Mouse (Mus musculus): Measurements from ENCODE around the gene Mex3a.

Gene Mex3a

DNA sequence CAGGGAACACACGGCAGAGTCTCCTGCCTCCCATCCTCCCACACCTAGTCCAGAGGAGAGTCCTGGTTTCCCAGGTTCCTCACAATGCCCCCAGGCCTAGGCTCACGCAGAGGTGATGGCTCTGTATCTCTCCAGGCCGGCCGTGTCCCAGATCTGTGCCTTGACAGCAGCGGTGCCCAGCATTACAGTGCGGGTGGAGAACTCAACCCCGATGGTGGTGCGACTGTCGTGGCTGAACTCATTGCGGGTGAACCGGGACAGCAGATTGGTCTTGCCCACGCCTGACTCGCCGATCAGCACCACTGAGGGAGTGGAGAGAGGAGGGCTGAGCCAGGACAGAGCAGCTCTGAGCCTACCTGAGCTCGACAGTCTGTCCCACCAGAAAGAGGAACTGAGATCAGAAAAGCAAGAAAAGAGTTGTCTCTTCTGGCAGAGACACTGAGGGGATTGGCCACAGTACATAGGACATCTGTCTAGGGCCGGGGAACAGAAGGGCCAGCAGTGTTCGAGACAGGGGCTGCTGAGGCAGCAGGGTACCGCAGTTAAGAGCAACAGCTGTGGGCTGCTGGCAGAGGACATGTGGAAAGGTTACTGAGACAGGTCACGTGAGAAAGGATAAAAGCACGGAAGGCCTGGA lies 12.9 kb downstream of the Mex3a start:
- DNase-seq (ENCODE audit: low read depth), result no peak

DNA sequence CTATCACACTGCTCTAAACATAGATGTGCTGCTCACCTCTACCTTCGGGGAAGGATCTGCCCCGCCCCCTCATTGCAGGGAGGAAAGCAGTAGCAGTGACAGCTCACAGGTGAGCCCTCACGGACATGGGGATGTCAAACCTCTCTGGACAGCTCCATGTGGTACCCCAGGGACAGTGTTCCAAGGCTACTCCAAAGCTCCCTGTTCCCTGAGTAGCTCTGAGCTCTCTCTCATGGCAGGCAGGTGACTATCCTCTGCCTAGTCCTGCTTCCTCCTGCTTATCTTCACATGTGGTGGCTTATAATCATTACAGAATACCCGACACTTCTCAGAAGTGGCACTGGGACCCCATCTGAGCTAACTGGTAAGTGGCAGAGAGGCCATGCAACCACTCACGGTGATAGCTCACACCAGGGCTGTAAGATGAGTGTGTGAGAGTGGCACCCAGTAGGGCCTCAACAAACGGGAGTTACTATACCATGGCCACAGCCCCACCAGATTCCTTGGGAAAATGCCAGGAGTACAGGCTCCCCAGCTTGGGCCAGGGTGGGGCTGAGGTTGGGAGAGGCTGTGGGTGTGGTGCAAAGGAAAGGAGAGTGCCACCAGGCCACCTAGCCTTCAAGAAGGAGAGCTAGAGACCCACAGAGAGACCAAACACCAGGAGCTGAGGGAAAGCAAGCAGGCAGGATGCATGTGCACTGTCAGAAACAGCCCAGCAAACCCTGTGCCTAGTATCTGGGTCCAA lies 14.7 kb downstream of the Mex3a start:
- no peak for DNase-seq (ENCODE audit: low read depth)

DNA sequence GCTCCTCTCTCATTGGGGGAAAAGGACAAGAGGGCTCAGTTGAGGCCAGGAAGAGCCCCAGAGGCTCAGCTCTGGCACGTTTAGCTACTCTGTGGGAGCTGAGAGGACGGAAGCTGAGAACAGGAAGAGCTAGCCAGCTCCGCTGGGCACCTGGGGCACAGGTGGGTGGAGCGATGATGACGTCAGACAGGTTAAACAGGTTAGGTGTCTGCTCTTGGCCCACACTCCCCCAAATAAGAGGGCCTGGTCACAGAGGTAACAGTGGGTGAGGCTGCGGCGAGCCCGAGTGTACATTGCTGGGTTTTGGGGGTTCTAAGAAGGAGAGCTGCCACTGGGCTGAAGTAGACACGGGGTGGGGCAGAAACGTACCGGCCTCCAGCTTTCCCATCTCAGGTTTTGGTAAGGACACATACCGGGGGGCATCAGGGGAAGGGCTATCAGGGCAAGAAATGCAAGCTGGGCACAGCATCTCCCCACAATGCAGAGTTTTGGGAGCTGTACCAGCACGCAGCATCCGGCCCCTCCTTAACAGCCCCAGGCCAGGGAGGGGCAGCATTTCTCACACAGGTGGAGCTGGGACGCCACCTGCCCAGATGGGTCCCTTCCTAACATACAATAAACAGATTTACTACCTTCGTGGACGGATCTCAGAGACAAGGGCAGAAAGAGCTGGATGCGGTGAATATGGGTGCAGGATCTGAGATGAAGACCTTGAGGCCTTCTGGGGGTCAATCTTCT lies 16.2 kb downstream of the Mex3a start, which contains the start of gene Rab25:
Rab25 (minus strand) TSS at position 121 of the 738 bp plus-strand sequence.
- no peak for DNase-seq (ENCODE audit: low read depth)

DNA sequence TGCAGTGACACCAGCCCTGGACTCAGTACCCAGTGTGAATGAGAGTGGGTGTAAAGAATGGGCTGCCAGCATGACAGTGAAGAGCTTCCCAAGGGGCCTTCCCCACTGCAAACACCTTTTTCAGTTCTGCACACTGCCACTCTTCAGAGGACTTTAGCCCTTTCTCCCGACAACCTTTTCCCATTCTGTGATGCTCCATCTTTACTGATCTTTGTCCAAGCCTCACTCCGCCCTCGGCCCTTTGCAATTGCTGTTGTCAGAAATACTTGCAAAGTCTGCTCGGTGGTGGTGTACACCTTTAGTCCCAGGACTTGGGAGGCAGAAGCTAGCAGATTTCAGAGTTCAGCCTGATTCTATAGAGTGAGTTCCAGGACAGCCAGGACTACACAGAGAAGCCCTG lies 19.4 kb downstream of the Mex3a start:
- no peak for DNase-seq (ENCODE audit: low read depth)

DNA sequence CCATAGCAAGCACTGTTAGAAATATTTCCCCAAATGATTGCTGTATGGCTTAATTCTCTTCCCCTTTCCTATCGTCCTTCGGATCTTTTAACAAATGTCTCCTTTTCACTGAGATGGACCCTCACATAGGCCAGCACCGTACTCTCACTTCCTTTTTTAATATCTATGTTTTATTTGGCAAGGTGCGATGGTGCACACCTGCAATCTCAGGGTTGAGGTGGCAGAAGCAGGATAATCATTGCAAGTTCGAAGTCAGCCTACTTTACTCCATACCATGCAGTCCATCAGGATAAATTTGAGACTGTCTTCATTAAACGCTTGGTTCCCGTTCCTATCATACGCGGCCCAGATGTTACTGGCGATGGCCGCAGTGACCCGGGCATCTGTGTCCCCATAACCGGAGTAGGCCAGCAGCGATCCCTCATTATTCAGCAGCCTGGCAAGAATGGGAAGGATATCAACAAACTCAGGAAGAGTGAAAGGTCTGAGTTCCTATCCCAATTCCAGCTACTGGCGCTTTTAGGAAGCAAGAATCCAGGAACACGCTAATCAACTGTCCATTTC lies 20.0 kb downstream of the Mex3a start:
- no peak for DNase-seq (ENCODE audit: low read depth)

DNA sequence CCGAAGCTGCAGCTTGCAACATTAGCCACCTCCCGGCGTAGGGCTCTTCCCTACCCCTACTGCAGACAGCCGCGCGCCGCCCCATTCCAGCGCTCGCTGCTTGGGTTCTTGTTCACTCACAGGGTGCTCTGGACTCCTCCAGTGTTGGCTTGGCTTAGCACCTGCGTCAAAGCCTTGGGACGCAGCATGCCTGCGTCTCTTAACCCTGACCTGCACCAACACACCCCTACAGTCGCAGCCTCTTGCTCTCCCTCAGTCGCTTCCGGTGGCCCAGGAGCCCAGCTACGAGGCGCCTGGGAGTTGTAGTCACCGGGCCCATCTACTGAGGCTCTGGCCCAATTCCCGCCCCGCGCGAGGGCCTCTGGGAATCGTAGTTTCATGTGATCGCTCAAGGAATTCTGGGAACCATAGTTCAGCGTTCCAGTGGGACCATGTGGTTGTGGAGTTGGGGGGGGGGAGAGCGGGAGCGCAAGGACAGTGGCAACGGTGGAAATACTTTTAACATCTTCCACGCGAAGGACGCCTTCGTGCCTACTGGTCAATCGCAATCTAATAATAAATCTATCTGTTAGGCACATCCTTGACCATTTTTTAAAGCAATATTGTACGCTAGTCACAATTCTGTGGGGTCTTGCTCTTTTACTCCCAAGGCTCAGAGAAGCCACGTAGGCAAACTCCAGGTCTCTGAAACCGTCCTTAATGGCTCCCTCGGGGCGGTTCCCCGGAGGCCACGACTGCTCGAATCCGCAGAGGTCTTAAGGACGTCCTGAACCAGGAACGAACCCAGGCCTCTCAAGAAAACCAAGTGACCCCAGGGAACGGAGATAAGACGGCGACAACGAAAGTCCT lies 20.7 kb downstream of the Mex3a start, which contains the start of gene Lamtor2:
Lamtor2 (minus strand) TSS at position 399 of the 849 bp plus-strand sequence.
- peak; percentile 96 for DNase-seq (ENCODE audit: low read depth)

DNA sequence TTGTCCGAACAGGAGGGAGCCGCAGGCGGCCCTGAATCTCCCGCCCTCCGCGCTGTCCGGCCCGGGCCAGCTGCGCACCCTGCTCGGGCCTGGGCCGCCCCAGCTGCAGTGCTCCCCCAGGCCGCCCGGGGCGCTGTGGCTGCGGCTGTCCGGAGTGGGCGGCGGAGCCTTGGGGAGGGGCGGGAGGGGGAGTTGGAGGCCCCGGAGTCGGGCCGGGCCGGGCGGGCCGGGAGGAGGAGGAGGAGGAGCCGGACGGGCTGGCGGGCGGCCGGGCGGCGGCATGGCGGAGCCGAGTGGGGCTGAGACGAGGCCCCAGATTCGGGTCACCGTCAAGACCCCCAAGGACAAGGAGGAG lies 21.3 kb downstream of the Mex3a start, which contains the start of gene Ubqln4:
Ubqln4 (plus strand) TSS at position 234 of the 355 bp plus-strand sequence.
- no peak for DNase-seq (ENCODE audit: low read depth)

DNA sequence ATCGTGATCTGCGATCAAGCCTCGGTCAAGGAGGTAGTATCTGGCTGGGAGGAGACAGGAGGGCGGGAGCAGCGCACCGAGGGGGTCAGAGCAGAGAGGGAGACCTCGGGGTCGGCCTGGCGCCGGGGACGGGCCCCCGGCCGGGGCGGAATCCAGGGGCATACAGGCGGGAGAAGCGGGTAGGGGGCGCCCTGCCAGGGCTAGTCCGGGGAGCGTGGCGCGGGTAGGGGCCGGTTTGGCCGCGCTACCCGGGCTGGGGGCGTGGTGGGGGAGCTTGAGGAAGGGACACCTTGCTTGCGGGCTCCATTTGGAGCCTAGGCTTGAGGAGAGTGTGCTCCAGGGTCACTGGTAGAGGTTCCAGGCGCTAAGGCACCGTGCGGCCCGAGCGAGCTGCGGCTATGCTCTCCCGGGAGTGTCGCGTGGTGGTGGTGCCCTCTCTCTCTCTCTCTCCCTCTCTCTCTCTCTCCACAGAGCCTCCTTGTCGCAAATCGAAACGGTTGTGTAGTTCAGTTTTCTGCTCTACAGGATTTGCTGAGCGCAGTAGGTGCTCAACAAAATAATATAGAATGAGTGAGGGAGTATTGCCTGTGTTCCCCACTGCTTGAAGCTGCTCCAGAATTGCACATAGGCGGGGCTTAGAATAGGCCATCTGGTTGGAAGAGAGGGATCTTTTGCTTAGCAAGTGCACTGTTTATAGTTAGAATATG lies 21.8 kb downstream of the Mex3a start:
- DNase-seq (ENCODE audit: low read depth), result no peak

DNA sequence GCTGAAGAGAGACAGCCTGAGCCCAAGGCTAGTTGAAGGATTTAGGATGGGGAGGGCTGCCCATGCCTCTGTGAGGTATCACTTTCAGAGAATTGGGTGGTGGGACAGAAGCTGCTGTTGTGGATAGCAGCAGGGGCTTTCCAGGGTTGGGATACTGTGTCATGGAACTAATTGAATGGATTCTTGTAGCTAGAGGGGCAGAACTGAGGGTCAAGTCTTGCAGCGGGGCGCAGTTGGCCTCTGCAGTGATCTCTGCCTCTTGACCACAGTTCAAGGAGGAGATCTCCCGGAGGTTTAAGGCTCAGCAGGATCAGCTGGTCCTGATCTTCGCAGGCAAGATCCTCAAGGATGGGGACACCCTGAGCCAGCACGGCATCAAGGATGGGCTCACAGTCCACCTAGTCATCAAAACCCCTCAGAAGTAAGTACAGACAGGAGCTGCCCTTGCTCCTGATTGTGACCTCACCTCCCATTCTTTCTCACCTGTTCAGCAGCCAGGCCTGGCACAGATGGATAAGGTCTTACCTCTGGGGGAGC lies 22.9 kb downstream of the Mex3a start:
- no peak for DNase-seq (ENCODE audit: low read depth)

DNA sequence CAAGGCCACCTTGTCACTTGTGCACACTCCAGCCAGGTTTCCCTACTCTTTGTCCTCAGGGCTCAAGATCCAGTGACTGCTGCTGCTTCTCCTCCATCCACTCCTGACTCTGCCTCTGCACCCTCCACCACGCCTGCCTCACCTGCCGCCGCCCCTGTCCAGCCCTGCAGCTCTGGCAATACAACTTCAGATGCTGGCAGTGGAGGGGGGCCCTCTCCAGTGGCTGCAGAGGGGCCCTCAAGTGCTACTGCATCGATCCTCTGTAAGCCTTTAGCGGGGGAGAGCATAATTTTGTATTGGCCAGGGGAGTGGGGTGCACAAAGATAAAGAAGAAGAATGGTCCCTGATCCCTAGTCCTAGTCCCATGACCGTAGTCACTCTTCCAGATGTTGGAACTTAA lies 23.5 kb downstream of the Mex3a start:
- DNase-seq (ENCODE audit: low read depth), result no peak

DNA sequence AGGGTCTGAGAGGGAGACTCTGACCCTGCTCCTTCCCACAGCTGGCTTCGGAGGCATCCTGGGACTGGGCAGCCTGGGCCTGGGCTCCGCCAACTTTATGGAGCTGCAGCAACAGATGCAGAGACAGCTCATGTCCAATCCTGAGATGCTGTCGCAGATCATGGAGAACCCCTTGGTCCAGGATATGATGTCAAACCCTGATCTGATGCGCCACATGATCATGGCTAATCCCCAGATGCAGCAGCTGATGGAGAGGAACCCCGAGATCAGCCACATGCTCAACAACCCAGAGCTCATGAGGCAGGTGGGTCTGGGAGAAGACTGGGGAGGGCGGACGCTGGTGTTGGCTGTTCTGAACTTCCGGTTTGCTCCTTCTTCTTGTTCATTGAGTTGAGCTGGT lies 24.4 kb downstream of the Mex3a start:
- no peak for DNase-seq (ENCODE audit: low read depth)

DNA sequence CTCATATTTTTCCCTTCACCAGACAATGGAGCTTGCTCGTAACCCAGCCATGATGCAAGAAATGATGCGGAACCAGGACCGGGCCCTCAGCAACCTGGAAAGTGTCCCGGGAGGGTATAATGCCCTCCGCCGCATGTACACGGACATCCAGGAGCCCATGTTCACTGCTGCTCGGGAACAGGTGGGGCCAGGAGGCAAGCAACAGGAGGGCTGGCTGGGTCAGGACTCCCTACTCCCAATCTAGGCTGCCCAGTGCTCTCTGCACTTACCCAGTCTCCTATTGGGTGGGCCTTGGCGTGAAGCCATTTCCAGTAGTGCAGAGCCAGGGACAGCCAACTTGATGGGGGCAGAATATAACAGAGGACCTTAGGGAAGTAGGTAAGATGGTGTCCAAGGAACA lies 27.4 kb downstream of the Mex3a start:
- DNase-seq (ENCODE audit: low read depth), result no peak

DNA sequence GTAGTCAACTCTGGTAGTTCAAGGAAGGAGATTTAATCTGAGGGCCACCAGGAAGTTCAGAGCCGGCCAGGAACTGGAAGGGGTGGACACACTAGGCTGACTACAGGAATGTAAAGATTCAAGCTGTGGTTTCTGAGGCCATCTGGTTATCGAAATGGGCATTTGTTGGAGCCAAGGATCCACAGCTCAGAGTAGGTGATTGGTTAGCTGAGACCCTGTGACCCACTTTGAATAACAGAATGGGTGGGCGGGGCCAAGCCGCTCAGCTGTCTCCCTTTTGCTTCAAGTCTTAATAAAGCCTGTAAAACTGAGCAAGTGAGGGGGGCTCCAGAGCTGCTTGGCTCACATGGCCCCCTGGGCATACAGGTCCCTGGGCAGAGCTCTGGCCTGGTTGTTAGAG lies 29.8 kb downstream of the Mex3a start:
- DNase-seq (ENCODE audit: low read depth), result no peak

DNA sequence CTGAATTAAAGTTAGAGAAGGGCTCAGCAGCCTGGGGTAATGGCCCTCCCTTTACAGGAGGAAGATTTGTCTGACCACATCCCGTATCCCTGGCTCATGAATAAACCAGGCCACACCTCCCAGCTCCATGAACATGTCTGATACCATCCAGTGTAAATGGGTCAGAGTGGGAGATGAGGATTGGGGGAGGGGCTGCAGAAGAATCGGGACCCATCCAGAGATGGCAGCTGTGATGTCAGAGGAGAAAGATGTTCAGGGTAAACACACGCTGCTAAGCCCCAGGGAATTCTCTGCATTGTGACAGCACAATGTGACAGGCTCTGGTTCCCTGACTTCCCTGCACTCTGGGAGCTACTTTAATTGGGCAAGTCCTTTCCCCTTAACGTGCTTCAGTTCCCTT lies 31.2 kb downstream of the Mex3a start:
- DNase-seq (ENCODE audit: low read depth), result no peak

DNA sequence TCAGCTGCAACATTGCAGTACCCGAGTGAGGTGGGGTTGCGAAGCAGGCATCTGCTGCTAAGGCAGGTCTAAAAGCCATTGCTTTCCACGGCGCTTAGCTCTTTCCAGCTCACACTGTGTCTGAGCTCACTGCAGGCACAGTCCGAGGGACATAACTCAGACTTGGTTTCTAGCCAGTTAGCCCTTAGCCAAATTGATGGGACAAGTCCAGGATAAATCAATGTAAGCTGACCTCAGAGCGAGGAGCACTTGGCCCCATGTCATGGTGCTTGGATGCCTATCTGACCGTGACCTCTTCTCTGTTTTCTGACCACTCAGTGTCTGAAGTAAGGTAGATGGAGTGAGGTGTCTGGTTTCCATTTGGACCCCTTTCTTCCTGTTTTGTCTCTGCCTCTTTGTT lies 31.8 kb downstream of the Mex3a start:
- no peak for DNase-seq (ENCODE audit: low read depth)

DNA sequence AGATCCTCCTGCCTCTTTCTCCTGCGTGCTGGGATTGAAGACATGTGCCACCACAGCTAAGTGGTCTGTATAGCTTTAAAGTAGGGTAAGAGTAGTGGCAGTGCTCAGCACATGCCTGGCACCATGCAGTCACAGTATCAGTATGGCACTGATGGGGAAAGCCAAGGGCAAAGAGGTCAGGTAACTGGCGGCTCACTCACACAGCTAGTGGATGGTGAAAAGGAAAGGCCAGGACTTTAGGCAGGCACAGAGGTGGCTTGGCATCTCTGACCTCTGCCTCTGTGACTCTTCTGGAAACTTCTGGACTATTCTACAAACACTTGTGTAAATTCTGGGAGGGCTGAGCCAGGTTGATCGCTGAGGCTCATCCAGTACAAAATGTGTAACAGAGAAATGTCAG lies 33.9 kb downstream of the Mex3a start:
- DNase-seq (ENCODE audit: low read depth), result no peak

DNA sequence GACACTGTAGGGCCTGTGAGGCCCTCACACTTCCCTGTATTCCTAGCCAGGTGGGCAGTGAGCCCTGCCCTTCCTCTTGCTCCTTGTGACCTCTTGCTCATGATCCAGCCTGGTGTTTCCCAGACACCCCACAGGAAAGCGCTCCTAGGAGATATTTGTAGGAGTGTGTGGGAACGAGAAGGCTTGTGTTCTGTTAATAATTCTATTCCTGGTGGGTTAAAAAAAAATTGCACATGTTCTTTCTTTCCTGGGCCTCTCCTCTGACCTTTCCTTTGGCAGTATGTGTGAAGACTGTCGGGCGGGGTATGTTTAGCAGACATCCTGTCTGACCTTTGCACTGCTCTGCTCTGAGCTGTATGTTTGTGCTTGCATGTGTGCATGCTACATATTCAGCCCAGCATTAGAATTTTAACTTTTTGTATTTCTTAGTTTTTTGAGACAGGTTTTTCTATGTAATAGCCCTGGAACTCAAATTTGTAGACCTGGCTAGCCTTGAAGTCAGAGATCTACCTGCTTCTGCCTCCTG lies 34.4 kb downstream of the Mex3a start:
- no peak for DNase-seq (ENCODE audit: low read depth)

DNA sequence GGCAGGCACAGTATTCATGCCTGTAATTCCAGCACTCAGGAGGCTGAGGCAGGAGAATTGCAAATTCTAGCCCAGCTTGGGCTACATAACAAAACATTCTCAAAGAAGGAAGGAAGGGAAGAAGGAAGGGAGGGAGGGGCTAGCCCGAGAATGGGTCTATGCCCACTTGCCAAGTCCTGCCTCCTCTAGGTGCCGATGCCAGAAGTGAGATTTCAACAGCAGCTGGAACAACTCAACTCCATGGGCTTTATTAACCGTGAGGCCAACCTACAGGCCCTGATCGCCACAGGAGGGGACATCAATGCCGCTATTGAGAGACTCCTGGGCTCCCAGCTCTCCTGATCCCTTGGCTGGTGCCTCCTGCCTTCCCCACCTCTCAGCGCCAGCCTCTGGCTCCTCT lies 35.7 kb downstream of the Mex3a start:
- no peak for DNase-seq (ENCODE audit: low read depth)

DNA sequence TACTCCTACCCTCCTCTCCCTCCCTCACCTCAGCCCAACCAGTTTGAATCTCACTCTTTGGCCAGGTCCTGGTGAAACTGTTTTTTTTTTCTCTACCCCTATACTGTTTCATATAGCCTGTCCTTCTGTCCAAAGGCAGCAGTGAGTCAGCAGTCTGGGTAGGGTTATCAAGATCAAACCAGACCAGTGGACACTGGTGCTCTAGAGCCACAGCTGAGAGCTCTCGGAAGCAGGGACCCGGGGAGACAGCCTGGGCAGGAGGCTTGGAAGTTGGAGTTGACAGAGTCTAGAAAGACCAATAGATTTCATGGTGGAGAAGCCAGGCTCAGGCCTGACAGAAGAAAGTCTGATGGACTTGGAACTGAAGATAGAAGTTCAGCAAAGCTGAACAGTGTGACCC lies 36.4 kb downstream of the Mex3a start:
- no peak for DNase-seq (ENCODE audit: low read depth)

DNA sequence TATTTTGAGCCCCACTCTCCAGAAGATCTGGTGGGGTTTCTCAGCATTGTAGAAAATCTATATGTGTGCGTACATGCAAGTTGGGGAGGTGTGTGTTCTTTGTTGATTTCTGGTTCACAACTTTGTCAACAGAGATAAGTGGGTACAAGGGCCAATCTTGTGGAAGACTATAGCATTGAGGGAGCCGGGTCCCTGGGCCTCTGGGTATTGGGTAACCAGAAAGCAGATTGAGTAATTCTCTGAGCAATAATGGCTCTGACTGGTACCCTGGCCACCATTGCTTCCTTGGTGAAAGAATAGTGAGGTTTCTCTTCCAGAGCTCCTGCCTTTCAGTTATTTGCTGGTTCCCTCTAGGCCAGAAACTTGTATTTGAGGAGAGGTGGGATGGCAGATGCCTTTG lies 36.9 kb downstream of the Mex3a start:
- DNase-seq (ENCODE audit: low read depth), result no peak

DNA sequence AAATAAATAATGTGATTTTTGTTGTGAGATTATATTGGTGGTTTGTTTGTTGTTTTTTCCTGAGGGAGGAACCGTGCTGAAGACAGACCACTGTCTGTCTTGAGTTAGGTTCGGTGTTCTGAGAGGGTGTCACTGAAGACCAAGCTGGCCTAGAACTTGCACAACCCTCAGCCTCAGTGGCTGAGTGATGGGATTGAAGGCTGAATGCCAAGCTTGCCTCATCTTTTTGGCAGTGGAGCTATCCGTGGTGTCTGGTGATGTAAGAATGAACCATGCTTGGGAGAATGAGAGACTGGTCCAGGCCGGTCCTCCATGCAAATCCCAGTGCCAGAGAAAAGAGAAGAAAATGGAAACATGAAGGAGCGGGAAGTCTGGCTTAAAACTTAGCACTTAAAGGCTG lies 37.5 kb downstream of the Mex3a start:
- no peak for DNase-seq (ENCODE audit: low read depth)

All from fibroblast of lung, adult 2 months (primary cell).